Mouse (Mus musculus) ES-E14 (cell line): ENCODE data around the gene Slc25a38.

Experiments used
- MAFK ChIP-seq: IDR thresholded peaks from 2 replicates; pipeline ENCODE4 v1.6.1; 2014; ENCODE audit warnings: mild to moderate bottlenecking, low read depth, low read length, inconsistent platforms; ENCODE audit not compliant: insufficient read depth
- ZNF384 ChIP-seq: IDR thresholded peaks from 2 replicates; pipeline ENCODE4 v1.6.1; 2012; ENCODE audit warnings: low read depth, low read length, inconsistent platforms

GRCm38 (mm10) chr9:120098682-120099081 is 11.5 kb upstream of the Slc25a38 start:
- no peak for TF ChIP-seq MAFK
- no peak for TF ChIP-seq ZNF384
